Mouse (Mus musculus) hindbrain, embryonic 16.5 days (tissue): ENCODE results near the gene Galnt9. TPM values are rescaled to one million over a fixed set of nuclear protein-coding genes. Genes with fewer than 3 reads are reported as not detected.

Source experiments
- ATAC-seq: fragments of 200-750 bp; cut with Nextera tagmentation; 2 replicates; pipeline ENCODE4 v1.8.0; 2017; ENCODE audit warnings: moderate TSS enrichment, moderate library complexity
- H3K27ac ChIP-seq: fragments of 300-500 bp; sonication (generic); 2 replicates; pipeline ENCODE4 v1.5.1; 2014; ENCODE audit warnings: low read depth, mild to moderate bottlenecking, control low read depth, low read length, moderate library complexity
- H3K27me3 ChIP-seq: fragments of 300-500 bp; sonication (generic); replicated peaks from 2 replicates; pipeline ENCODE4 v1.6.1; 2014; ENCODE audit warnings: low read length; ENCODE audit not compliant: control insufficient read depth, insufficient read depth
- H3K36me3 ChIP-seq: fragments of 300-500 bp; sonication (generic); 2 replicates; pipeline ENCODE4 v1.6.1; 2014; ENCODE audit warnings: mild to moderate bottlenecking, low read length, moderate library complexity, mixed read lengths; ENCODE audit not compliant: control insufficient read depth, insufficient read depth
- H3K4me1 ChIP-seq: fragments of 300-500 bp; sonication (generic); 2 replicates; pipeline ENCODE4 v1.6.1; 2014; ENCODE audit warnings: low read depth, low read length; ENCODE audit not compliant: control insufficient read depth, insufficient read depth
- H3K4me2 ChIP-seq: fragments of 300-500 bp; sonication (generic); 2 replicates; pipeline ENCODE4 v1.6.1; 2014; ENCODE audit warnings: mild to moderate bottlenecking, low read length, control low read depth, moderate library complexity
- H3K4me3 ChIP-seq: fragments of 300-500 bp; sonication (generic); 2 replicates; pipeline ENCODE4 v1.5.1; 2014; ENCODE audit warnings: mild to moderate bottlenecking, low read length, control low read depth, moderate library complexity
- H3K9ac ChIP-seq: fragments of 300-500 bp; sonication (generic); 2 replicates; pipeline ENCODE4 v1.6.1; 2014; ENCODE audit warnings: low read depth, mild to moderate bottlenecking, control low read depth, low read length, moderate library complexity
- H3K9me3 ChIP-seq: fragments of 300-500 bp; sonication (generic); 2 replicates; pipeline ENCODE4 v1.6.1; 2014; ENCODE audit warnings: mild to moderate bottlenecking, low read length, moderate library complexity; ENCODE audit not compliant: control insufficient read depth
- WGBS: fragments of 180-500 bp; shearing (Covaris S2); extraction: QIAGEN DNeasy Blood & Tissue Kit; methylation state at CpG from one replicate; pipeline ENCODE4 v1.1.7; 2014; 5-methylcytosine and 5-hydroxymethylcytosine counted together
- polyA plus RNA-seq: library from polyadenylated mRNA; unstranded; fragments of >200 nt; fragmentation: Nextera tagmentation; extraction: Ambion mirVana; gene quantifications from 2 replicates; pipeline ENCODE4 v1.2.1, GENCODE M21; 2015

Gene Galnt9
- polyA plus RNA-seq, 1 experiment from 2014 or later = 24.9 TPM

DNA sequence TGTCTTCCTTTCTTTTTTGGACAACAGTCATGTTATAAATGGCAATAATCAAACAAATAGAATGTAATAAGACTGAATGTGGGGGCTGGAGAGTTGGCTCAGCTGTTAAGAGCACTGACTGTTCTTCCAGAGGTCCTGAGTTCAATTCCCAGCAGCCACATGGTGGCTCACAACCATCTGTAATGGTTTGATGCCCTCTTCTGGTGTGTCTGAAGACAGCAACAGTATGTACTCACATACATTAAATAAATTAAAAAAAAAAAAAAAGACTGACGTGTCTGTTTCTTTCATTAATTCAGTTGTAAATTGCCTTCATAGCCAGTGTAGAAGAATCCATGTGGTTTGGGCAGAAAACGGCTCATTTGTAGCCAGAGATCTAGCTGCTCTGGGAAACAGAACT lies 80.2 kb downstream of the Galnt9 start:
- 76% methylated on average over 2 of the region's 2 CpGs for WGBS
- no peak for ATAC-seq

DNA sequence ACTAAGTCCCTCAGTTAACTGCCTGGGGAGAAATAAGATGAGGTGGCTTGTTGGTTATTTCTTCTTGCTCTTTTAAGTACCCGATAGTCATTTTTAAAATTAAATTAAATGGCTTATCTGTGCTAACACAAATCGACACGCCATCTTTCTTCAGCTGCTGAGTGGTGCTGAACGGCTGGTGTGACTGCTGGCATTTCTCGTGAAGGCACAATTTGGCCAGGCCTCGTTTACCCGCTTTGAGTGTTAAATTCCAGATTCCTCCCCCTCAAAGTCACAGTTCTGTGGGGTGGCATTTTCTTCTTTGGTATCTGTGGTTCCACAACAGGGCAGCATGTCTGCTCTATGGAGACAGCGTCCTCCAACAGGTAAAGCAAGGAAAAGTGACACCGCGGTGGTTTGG lies 83.2 kb downstream of the Galnt9 start:
- Histone ChIP-seq H3K36me3 (no peaks in the 10 kb centered on the region), H3K9me3 (no peaks in the 10 kb centered on the region), H3K27me3 (no peaks in the 10 kb centered on the region), H3K4me3 (no peak overlapping the region), H3K27ac (no peak overlapping the region), H3K4me2 (no peak overlapping the region), H3K9ac (no peak overlapping the region), H3K4me1 (peaks cover 5% of the 10 kb centered on the region; the same call in 1 of the 2 replicates)
- WGBS = 69% methylated on average over 10 of the region's 10 CpGs
- ATAC-seq = no peak

More for the DNA sequence above, 80.2 kb downstream of the Galnt9 start:
- Histone ChIP-seq H3K27ac (no peak overlapping the region), H3K4me2 (no peak overlapping the region), H3K4me3 (no peak overlapping the region), H3K27me3 (no peaks in the 10 kb centered on the region), H3K9me3 (no peaks in the 10 kb centered on the region), H3K4me1 (peaks cover 5% of the 10 kb centered on the region; the same call in 1 of the 2 replicates), H3K9ac (no peak overlapping the region), H3K36me3 (no peaks in the 10 kb centered on the region)

GRCm38 (mm10) chr5:110628156-110628555 lies 84.0 kb downstream of the Galnt9 start:
- no peak overlapping the region for H3K27ac ChIP-seq
- no peak overlapping the region for H3K9ac ChIP-seq
- WGBS = 16% methylated on average over 19 of the region's 19 CpGs
- no peaks in the 10 kb centered on the region for H3K9me3 ChIP-seq
- H3K36me3 ChIP-seq = no peaks in the 10 kb centered on the region
- ATAC-seq = peak; percentile 37; the same call in 1 of the 2 replicates
- no peak overlapping the region for H3K4me3 ChIP-seq
- H3K27me3 ChIP-seq = no peaks in the 10 kb centered on the region
- peaks cover 5% of the 10 kb centered on the region; the same call in 1 of the 2 replicates for H3K4me1 ChIP-seq
- H3K4me2 ChIP-seq = peak overlapping the region; percentile 30; the same call in 1 of the 2 replicates

- no peaks in the 10 kb centered on the region for H3K36me3 ChIP-seq
- no peak overlapping the region for H3K9ac ChIP-seq
- 71% methylated on average over 2 of the region's 2 CpGs for WGBS
- no peaks in the 10 kb centered on the region for H3K9me3 ChIP-seq
- peaks cover 5% of the 10 kb centered on the region; the same call in 1 of the 2 replicates for H3K4me1 ChIP-seq
- no peaks in the 10 kb centered on the region for H3K27me3 ChIP-seq
- ATAC-seq = no peak
- H3K4me3 ChIP-seq = no peak overlapping the region
- H3K4me2 ChIP-seq = no peak overlapping the region
- no peak overlapping the region for H3K27ac ChIP-seq
These were observed 85.5 kb downstream of the Galnt9 start for GRCm38 (mm10) chr5:110629525-110630120.

DNA sequence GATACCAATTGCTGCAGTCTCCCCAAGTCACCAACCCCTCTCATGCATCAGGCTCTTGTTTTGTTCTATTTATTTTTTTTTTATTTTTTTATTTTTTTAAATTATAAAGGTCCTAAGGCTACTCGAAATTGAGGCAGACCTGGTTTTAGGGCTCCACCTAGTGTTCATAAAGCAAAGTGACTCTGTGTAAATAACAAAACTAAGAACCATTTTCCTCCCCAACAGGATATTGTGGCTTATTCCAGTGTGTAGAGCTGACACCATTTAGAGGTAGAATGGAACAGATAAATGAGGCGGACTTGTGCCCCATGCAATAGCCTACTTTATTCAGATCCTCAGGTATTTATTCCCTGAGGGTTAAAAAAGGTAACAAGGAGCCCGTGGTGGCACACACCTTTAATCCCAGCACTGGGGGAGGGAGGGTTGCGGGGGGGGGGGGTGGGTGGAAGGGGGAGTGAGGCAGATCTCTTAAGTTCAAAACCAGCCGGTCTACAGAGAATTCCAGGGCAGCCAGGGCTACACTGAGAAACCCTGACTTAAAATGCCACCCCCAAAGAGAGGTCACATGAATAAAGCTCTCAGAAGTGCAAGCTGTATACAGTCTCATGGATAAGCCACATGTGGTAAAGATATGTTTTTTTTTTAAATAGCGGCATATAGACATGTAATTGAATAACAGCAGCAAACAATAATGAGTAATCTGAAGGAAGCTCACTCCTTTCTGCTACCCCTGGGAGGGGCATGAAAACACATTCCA lies 92.0 kb downstream of the Galnt9 start:
- Histone ChIP-seq H3K36me3 (no peaks in the 10 kb centered on the region), H3K9me3 (no peaks in the 10 kb centered on the region), H3K4me2 (no peak overlapping the region), H3K4me3 (no peak overlapping the region), H3K27ac (no peak overlapping the region), H3K9ac (no peak overlapping the region), H3K4me1 (no peaks in the 10 kb centered on the region), H3K27me3 (no peaks in the 10 kb centered on the region)
- 40% methylated on average over 6 of the region's 6 CpGs for WGBS
- ATAC-seq = 0 out of 2 replicates have a peak, but pooled peaks have one; percentile 44

DNA sequence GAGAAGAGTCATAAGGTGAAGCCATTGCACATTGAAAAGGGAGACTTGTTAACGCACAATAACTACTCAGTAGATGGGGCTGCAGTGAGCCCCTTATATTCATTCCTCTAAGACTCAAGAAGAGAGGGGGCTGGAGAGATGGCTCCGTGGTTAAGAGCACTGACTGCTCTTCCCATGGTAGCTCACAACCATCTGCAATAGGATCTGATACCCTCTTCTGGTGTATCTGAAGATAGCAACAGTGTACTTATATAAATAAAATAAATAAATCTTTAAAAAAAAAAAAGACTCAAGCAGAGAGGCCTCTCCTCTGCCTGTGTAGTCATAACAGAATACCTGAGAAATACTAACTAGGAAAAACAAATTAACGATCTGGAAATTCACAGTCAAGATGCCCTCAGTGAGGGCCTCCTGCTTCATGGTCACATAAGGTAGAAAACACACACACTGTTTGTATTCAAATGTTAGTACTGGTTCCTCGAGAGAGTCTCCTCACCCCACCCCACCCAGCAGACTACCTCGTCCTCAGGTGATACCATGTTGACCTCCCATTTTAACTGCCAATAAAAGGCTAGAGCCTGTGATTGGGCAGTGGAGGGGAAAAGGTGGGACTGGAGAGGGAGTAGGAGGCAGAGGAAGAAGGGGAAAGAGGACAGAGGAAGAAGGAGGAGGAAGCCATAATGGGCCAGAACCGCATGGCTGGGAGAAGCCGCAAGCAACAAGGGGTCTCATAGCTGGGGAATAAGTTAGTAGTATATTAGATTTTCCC lies 94.3 kb downstream of the Galnt9 start:
- 81% methylated on average over 7 of the region's 7 CpGs for WGBS
- Histone ChIP-seq H3K4me1 (no peaks in the 10 kb centered on the region), H3K9me3 (no peaks in the 10 kb centered on the region), H3K4me2 (no peak overlapping the region), H3K27ac (no peak overlapping the region), H3K27me3 (no peaks in the 10 kb centered on the region), H3K4me3 (no peak overlapping the region), H3K36me3 (no peaks in the 10 kb centered on the region), H3K9ac (no peak overlapping the region)
- no peak; the same call in 1 of the 2 replicates for ATAC-seq

DNA sequence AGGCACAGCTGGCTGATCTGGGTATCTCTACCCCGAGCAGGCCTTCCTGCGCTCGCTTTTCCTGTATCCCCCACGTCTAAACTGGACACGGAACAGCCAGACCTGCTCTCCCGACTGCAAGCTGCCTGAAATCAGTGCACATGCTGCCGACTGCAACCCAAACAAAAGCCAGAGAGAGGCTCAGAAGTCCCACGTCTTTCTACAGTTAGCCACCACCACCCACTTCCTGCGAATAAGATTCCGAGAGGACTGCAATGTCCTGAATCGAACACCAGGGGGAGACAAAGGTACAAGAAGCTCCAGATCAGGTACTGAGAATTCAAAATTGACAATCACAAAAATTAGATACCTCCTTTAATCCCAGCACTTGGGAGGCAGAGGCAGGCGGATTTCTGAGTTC lies 95.3 kb downstream of the Galnt9 start:
- Histone ChIP-seq H3K27me3 (no peaks in the 10 kb centered on the region), H3K9ac (peak overlapping the region; percentile 38; the same call in 1 of the 2 replicates), H3K4me3 (no peak overlapping the region), H3K27ac (no peak overlapping the region), H3K36me3 (no peaks in the 10 kb centered on the region), H3K4me2 (peak overlapping the region; percentile 28; the same call in 1 of the 2 replicates), H3K9me3 (no peaks in the 10 kb centered on the region), H3K4me1 (no peaks in the 10 kb centered on the region)
- no peak for ATAC-seq
- WGBS = 26% methylated on average over 12 of the region's 12 CpGs

DNA sequence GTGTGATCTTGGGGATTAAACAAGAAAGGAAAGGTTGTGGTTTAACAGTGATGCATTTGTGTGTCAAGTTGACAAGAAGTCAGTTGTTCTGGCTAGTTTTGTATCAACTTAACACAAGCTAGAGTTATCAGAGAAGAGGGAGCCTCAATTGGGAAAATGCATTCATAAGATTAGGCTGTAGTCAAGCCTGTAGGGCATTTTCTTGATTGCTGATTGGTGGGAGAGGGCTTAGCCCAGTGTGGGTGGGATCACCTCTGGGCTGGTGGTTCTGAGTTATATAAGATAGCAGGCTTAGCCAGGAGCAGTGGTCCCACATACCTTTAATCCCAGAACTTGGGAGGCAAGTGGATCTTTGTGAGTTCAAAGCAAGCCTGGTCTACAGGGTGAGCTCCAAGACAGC lies 102.2 kb downstream of the Galnt9 start:
- Histone ChIP-seq H3K27ac (no peak overlapping the region), H3K9me3 (no peaks in the 10 kb centered on the region), H3K4me3 (no peak overlapping the region), H3K4me1 (no peaks in the 10 kb centered on the region), H3K27me3 (no peaks in the 10 kb centered on the region), H3K36me3 (peaks cover 34% of the 10 kb centered on the region), H3K4me2 (no peak overlapping the region), H3K9ac (no peak overlapping the region)
- no peak for ATAC-seq
